13 mouse cellular contexts compared by ENCODE assay signal in genomic region chr19:28836651-28837410, GRCm38 (mm10). TPM values are rescaled to one million over a fixed set of nuclear protein-coding genes. Genes with fewer than 3 reads are reported as not detected.
DNase-seq lines count a peak whose midpoint lies in the region; ATAC-seq and TF ChIP-seq lines count a peak whose summit lies in the region.
"Had no signal": no experiment of that assay in that cellular context is flagged by ENCODE, and none has a peak within 500 bp of the region (broad histone marks: within the 10 kb centered on the region; RNA-seq: fewer than 3 reads in every experiment).

No protein-coding gene starts in this region.

- TF ChIP-seq CTCF in cerebellum, adult 2 months (IDR thresholded peaks at IDR 0.05; ENCODE audit: borderline replicate concordance, insufficient read depth, low read depth, low read length), result no peak
- TF ChIP-seq CTCF in left cerebral cortex, adult 2 months (IDR thresholded peaks at IDR 0.05), result no peak

- no peak overlapping the region for H3K27ac ChIP-seq in cerebellum, adult 2 months (ENCODE audit: insufficient read depth, low read length)
- H3K27ac ChIP-seq in left cerebral cortex, adult 2 months, result 0 out of 2 replicates have a peak overlapping the region, but pooled peaks have one; percentile 90
- H3K27ac ChIP-seq: limb, embryonic 13.5 days had no signal

- 78% methylated on average over 11 of the region's 11 CpGs for WGBS in cerebellum, adult 2 months

- TF ChIP-seq POLR2A in cerebellum, adult 2 months (IDR thresholded peaks at IDR 0.05; ENCODE audit: borderline replicate concordance, insufficient read depth, low read length), result no peak

- peak overlapping the region; percentile 22 for H3K4me3 ChIP-seq in cerebellum, adult 2 months (replicated peaks; ENCODE audit: insufficient read depth, low read depth, low read length)
- peak overlapping the region; percentile 88 for H3K4me3 ChIP-seq in left cerebral cortex, adult 2 months
- H3K4me3 ChIP-seq: limb, embryonic 13.5 days had no signal

- H3K4me1 ChIP-seq in cerebellum, adult 2 months (ENCODE audit: control insufficient read depth, insufficient read depth, low read length), result no peaks in the 10 kb centered on the region; the same call in 1 of the 2 replicates

- no peak for ATAC-seq in cerebellum, adult (ENCODE audit: insufficient number of reproducible peaks, low FRiP score, low TSS enrichment)

- DNase-seq in cerebellum, adult 2 months, result peak; percentile 20 to 23
- no peak for DNase-seq in left cerebral cortex, adult 2 months (ENCODE audit: extremely low spot score in 1 of 2, low spot score in 2 of 2)
- DNase-seq in left cerebral cortex, adult 18-20 months (ENCODE audit: low spot score in 2 of 2), result no peak
- peak; percentile 15 to 16 for DNase-seq in cerebellum, postnatal 25 days
- DNase-seq in kidney, postnatal 36 days, result peak; percentile 74 to 87
- no peak for DNase-seq in retina, embryonic 14.5 days (ENCODE audit: low spot score)
- no peak for DNase-seq in spleen, adult 12 weeks (ENCODE audit: low spot score)
- DNase-seq: heart, postnatal 36 days; lung, embryonic 14.5 days; right cerebral cortex, postnatal 4 days; thymus, postnatal 36 days had no signal

- intact Hi-C loops in left cerebral cortex, adult 2 months (cut with DNase I), result loop anchor here (5.0 kb wide), 1 partner anchor 50 kb away; no protein-coding TSS in a partner anchor

- no peaks in the 10 kb centered on the region for H3K27me3 ChIP-seq in cerebellum, adult 2 months (ENCODE audit: control insufficient read depth, insufficient read depth, low read length)

RNA-seq across cellular contexts. Expression of gene Slc1a1, which starts 2.0 kb away (rescaled TPM):
- 32.7 and 34.7 TPM in 2 replicates for polyA plus RNA-seq in cerebellum, adult 2 months (2012; rRNA removed)
- total RNA-seq in left cerebral cortex, adult 2 months (2021), result 100 to 1,000 TPM; 111 to 112 TPM
- 100 to 1,000 TPM in 1 of 2 experiments, 10 to 100 TPM in 1; 99.8 to 102 TPM for total RNA-seq in left cerebral cortex, adult 18-20 months (2021)

Comparison
In these comparisons a context has a peak if more than half of its experiments do, and no peak if none do; other contexts are left out.
1. DNase-seq: peak in cerebellum, adult 2 months (2 of 2), cerebellum, postnatal 25 days (2 of 2) and kidney, postnatal 36 days (2 of 2); none in left cerebral cortex, adult 2 months (0 of 2), left cerebral cortex, adult 18-20 months (0 of 2), retina, embryonic 14.5 days (single experiment) and spleen, adult 12 weeks (single experiment).